Mouse (Mus musculus) liver, adult 2 months (tissue): ENCODE measurements around the gene Emid1. TPM values are rescaled to one million over a fixed set of nuclear protein-coding genes. Genes with fewer than 3 reads are reported as not detected.

Source experiments
- DNase-seq: peaks from one replicate; pipeline ENCODE4 v3.0.0-alpha.2; 2011; ENCODE audit warnings: low read depth, low spot score; ENCODE audit errors: extremely low read depth
- H3K27ac ChIP-seq: fragments of 200-500 bp; replicated peaks from 2 replicates; pipeline ENCODE4 v1.5.1; 2012; ENCODE audit warnings: low read depth, mild to moderate bottlenecking, control low read depth, inconsistent platforms, low read length; ENCODE audit not compliant: insufficient read depth
- H3K27me3 ChIP-seq: fragments of 200-500 bp; 2 replicates; pipeline ENCODE4 v1.6.1; 2012; ENCODE audit warnings: mild to moderate bottlenecking, moderate library complexity, low read length, inconsistent platforms; ENCODE audit not compliant: control insufficient read depth, insufficient read depth
- H3K36me3 ChIP-seq: fragments of 200-500 bp; 2 replicates; pipeline ENCODE4 v1.6.1; 2012; ENCODE audit warnings: low read length, inconsistent platforms; ENCODE audit not compliant: control insufficient read depth, insufficient read depth
- H3K4me1 ChIP-seq: fragments of 200-500 bp; 2 replicates; pipeline ENCODE4 v1.6.1; 2011; ENCODE audit warnings: low read length; ENCODE audit not compliant: control insufficient read depth, insufficient read depth
- H3K4me3 ChIP-seq: fragments of 200-500 bp; 2 replicates; pipeline ENCODE4 v1.5.1; 2011; ENCODE audit warnings: low read depth, mild to moderate bottlenecking, control low read depth, low read length, moderate library complexity; ENCODE audit not compliant: insufficient read depth
- H3K79me2 ChIP-seq: fragments of 200-500 bp; 2 replicates; pipeline ENCODE4 v1.6.1; 2012; ENCODE audit warnings: inconsistent platforms, mild to moderate bottlenecking, low read length, moderate library complexity; ENCODE audit not compliant: control insufficient read depth, insufficient read depth
- H3K9ac ChIP-seq: fragments of 200-500 bp; 2 replicates; pipeline ENCODE4 v1.6.1; 2012; ENCODE audit warnings: low read depth, mild to moderate bottlenecking, control low read depth, inconsistent platforms, low read length
- CTCF ChIP-seq: fragments of 200-500 bp; IDR thresholded peaks from 2 replicates; pipeline ENCODE4 v1.5.1; 2011; ENCODE audit warnings: low read depth, low read length, control low read depth
- POLR2A ChIP-seq: fragments of 200-500 bp; IDR thresholded peaks from 2 replicates; pipeline ENCODE4 v1.6.1; 2011; ENCODE audit warnings: low read length, control low read depth; ENCODE audit not compliant: insufficient read depth; ENCODE audit errors: extremely low read depth
- WGBS: fragments of 180-500 bp; shearing (Covaris S2); methylation state at CpG from one replicate; pipeline ENCODE4 v1.1.7; 2018; 5-methylcytosine and 5-hydroxymethylcytosine counted together
- polyA plus RNA-seq: library from polyadenylated mRNA; depleted of rRNA; stranded (reverse); fragments of >200 nt; gene quantifications from 2 replicates; pipeline ENCODE4 v1.2.3, GENCODE M21; 2012
- total RNA-seq: library from RNA; depleted of rRNA; stranded (reverse); fragments of >200 nt; gene quantifications from 2 replicates; pipeline ENCODE4 v1.2.3, GENCODE M21; 2014

Gene Emid1
- total and polyA plus RNA-seq, 2 experiments = 0.28 to 0.65 TPM

GRCm38 (mm10) chr11:5063561-5064281 is 88.3 kb downstream of the Emid1 start:
- Histone ChIP-seq H3K79me2 (peaks cover 8% of the 10 kb centered on the region; the same call in 1 of the 2 replicates), H3K4me3 (peak overlapping the region; percentile 88; the same call in 1 of the 2 replicates), H3K27ac (no peak overlapping the region), H3K36me3 (no peaks in the 10 kb centered on the region), H3K4me1 (peaks cover 22% of the 10 kb centered on the region), H3K9ac (peak overlapping the region; percentile 83), H3K27me3 (no peaks in the 10 kb centered on the region)
- 69% methylated on average over 30 of the region's 31 CpGs for WGBS
- no peak for DNase-seq
- no peak for TF ChIP-seq POLR2A
- no peak for TF ChIP-seq CTCF

- Histone ChIP-seq H3K27ac (no peak overlapping the region), H3K4me3 (no peak overlapping the region), H3K9ac (no peak overlapping the region; the same call in 1 of the 2 replicates), H3K4me1 (peaks cover 22% of the 10 kb centered on the region), H3K36me3 (no peaks in the 10 kb centered on the region), H3K79me2 (peaks cover 8% of the 10 kb centered on the region; the same call in 1 of the 2 replicates), H3K27me3 (0 out of 2 replicates have a peak, but pooled peaks cover 4% of the 10 kb centered on the region)
- DNase-seq = no peak
- no peak for TF ChIP-seq POLR2A
- TF ChIP-seq CTCF = no peak
- WGBS = 79% methylated on average over 13 of the region's 13 CpGs
Observed at GRCm38 (mm10) chr11:5062860-5063505, 89.1 kb downstream of the Emid1 start.

GRCm38 (mm10) chr11:5062326-5062725 is 89.7 kb downstream of the Emid1 start:
- TF ChIP-seq POLR2A = no peak
- no peak for TF ChIP-seq CTCF
- Histone ChIP-seq H3K9ac (peak overlapping the region; percentile 33), H3K27ac (no peak overlapping the region), H3K4me1 (peaks cover 22% of the 10 kb centered on the region), H3K79me2 (peaks cover 8% of the 10 kb centered on the region; the same call in 1 of the 2 replicates), H3K36me3 (no peaks in the 10 kb centered on the region), H3K4me3 (peak overlapping the region; percentile 42; the same call in 1 of the 2 replicates), H3K27me3 (0 out of 2 replicates have a peak, but pooled peaks cover 7% of the 10 kb centered on the region)
- WGBS = 48% methylated on average over 13 of the region's 13 CpGs
- DNase-seq = no peak

- DNase-seq = peak; percentile 68
- Histone ChIP-seq H3K4me1 (peaks cover 22% of the 10 kb centered on the region), H3K9ac (peak overlapping the region; percentile 24; the same call in 1 of the 2 replicates), H3K79me2 (peaks cover 8% of the 10 kb centered on the region; the same call in 1 of the 2 replicates), H3K4me3 (peak overlapping the region; percentile 42; the same call in 1 of the 2 replicates), H3K27ac (no peak overlapping the region), H3K27me3 (0 out of 2 replicates have a peak, but pooled peaks cover 7% of the 10 kb centered on the region), H3K36me3 (no peaks in the 10 kb centered on the region)
- 21% methylated on average over 62 of the region's 62 CpGs for WGBS
- TF ChIP-seq POLR2A (no peak), CTCF (no peak)
Observed at GRCm38 (mm10) chr11:5061413-5062139, 90.5 kb downstream of the Emid1 start.

- H3K27me3 ChIP-seq = 0 out of 2 replicates have a peak, but pooled peaks cover 7% of the 10 kb centered on the region
- H3K79me2 ChIP-seq = peaks cover 8% of the 10 kb centered on the region; the same call in 1 of the 2 replicates
- peaks cover 22% of the 10 kb centered on the region for H3K4me1 ChIP-seq
- H3K27ac ChIP-seq = no peak overlapping the region
- WGBS = 93% methylated on average over 28 of the region's 28 CpGs
- H3K4me3 ChIP-seq = no peak overlapping the region
- no peaks in the 10 kb centered on the region for H3K36me3 ChIP-seq
- TF ChIP-seq CTCF (no peak), POLR2A (no peak)
- DNase-seq = no peak
- no peak overlapping the region for H3K9ac ChIP-seq
Observed at GRCm38 (mm10) chr11:5060756-5061412, 91.2 kb downstream of the Emid1 start.
